Mouse (Mus musculus) heart, embryonic 14.5 days (tissue): ENCODE results near the gene Slc4a8. TPM values are rescaled to one million over a fixed set of nuclear protein-coding genes. Genes with fewer than 3 reads are reported as not detected.

Source experiments
- ATAC-seq: fragments of 200-750 bp; cut with Nextera tagmentation; 2 replicates; pipeline ENCODE4 v1.8.0; 2017; ENCODE audit warnings: low read depth, moderate TSS enrichment; ENCODE audit not compliant: insufficient number of reproducible peaks, insufficient read depth, low FRiP score
- H3K27ac ChIP-seq, 2 experiments: fragments of 200-500 bp in 1 of 2; fragments of 300-500 bp in 1 of 2; sonication (generic) in 1 of 2; replicated peaks in 1 of 2; 2 replicates each; pipeline ENCODE4 v1.5.1; 2012 to 2014; ENCODE audit warnings: low read depth in 2 of 2, low read length in 2 of 2, control low read depth in 1 of 2, mild to moderate bottlenecking in 1 of 2, mixed read lengths in 1 of 2; ENCODE audit not compliant: control insufficient read depth in 1 of 2, insufficient read depth in 1 of 2
- H3K27me3 ChIP-seq: fragments of 300-500 bp; sonication (generic); 2 replicates; pipeline ENCODE4 v1.6.1; 2014; ENCODE audit warnings: mild to moderate bottlenecking, low read length, control low read depth; ENCODE audit not compliant: control insufficient read depth, insufficient read depth
- H3K36me3 ChIP-seq: fragments of 300-500 bp; sonication (generic); 2 replicates; pipeline ENCODE4 v1.6.1; 2014; ENCODE audit warnings: mild to moderate bottlenecking, control low read depth, low read length, mixed read lengths; ENCODE audit not compliant: control insufficient read depth, insufficient read depth
- H3K4me1 ChIP-seq, 2 experiments: fragments of 200-500 bp in 1 of 2; fragments of 300-500 bp in 1 of 2; sonication (generic) in 1 of 2; 2 replicates each; pipeline ENCODE4 v1.6.1; 2012 to 2014; ENCODE audit warnings: low read length in 2 of 2, control low read depth in 1 of 2, mixed read lengths in 1 of 2; ENCODE audit not compliant: control insufficient read depth in 2 of 2, insufficient read depth in 2 of 2
- H3K4me2 ChIP-seq: fragments of 300-500 bp; sonication (generic); 2 replicates; pipeline ENCODE4 v1.6.1; 2014; ENCODE audit warnings: mild to moderate bottlenecking, low read length
- H3K4me3 ChIP-seq, 2 experiments: fragments of 200-500 bp in 1 of 2; fragments of 300-500 bp in 1 of 2; sonication (generic) in 1 of 2; 2 replicates each; pipeline ENCODE4 v1.5.1; 2012 to 2014; ENCODE audit warnings: low read length in 2 of 2, mild to moderate bottlenecking in 2 of 2, control low read depth in 1 of 2, low read depth in 1 of 2, moderate library complexity in 1 of 2; ENCODE audit not compliant: control insufficient read depth in 1 of 2, insufficient read depth in 1 of 2
- H3K9ac ChIP-seq: fragments of 300-500 bp; sonication (generic); 2 replicates; pipeline ENCODE4 v1.6.1; 2014; ENCODE audit warnings: mild to moderate bottlenecking, low read length
- H3K9me3 ChIP-seq: fragments of 300-500 bp; sonication (generic); 2 replicates; pipeline ENCODE4 v1.6.1; 2016; ENCODE audit warnings: low read length, control low read depth; ENCODE audit not compliant: control insufficient read depth
- WGBS: fragments of 180-500 bp; shearing (Covaris S2); extraction: QIAGEN DNeasy Blood & Tissue Kit; methylation state at CpG from one replicate; pipeline ENCODE4 v1.1.7; 2014; 5-methylcytosine and 5-hydroxymethylcytosine counted together
- polyA plus RNA-seq: library from polyadenylated mRNA; unstranded; fragments of >200 nt; fragmentation: Nextera tagmentation; extraction: Ambion mirVana; gene quantifications from 2 replicates; pipeline ENCODE4 v1.2.1, GENCODE M21; 2014

Slc4a8 gene
- polyA plus RNA-seq, 1 experiment from 2014 or later, result 0.76 TPM

GRCm38 (mm10) chr15:100870775-100871106 lies 109.2 kb downstream of the Slc4a8 start:
- Histone ChIP-seq H3K4me2 (peak overlapping the region; percentile 88), H3K4me1 (peaks cover 3 to 12% of the 10 kb centered on the region in 2 experiments; a peak in 2 of 4 replicates), H3K36me3 (no peaks in the 10 kb centered on the region), H3K9ac (peak overlapping the region; percentile 34; the same call in 1 of the 2 replicates), H3K27ac (no peak overlapping the region), H3K9me3 (peaks cover 1% of the 10 kb centered on the region; the same call in 1 of the 2 replicates), H3K27me3 (peaks cover 70% of the 10 kb centered on the region), H3K4me3 (peak overlapping the region; percentile 55 to 57)
- no peak for ATAC-seq
- WGBS, result 0% methylated on average over 9 of the region's 69 CpGs

DNA sequence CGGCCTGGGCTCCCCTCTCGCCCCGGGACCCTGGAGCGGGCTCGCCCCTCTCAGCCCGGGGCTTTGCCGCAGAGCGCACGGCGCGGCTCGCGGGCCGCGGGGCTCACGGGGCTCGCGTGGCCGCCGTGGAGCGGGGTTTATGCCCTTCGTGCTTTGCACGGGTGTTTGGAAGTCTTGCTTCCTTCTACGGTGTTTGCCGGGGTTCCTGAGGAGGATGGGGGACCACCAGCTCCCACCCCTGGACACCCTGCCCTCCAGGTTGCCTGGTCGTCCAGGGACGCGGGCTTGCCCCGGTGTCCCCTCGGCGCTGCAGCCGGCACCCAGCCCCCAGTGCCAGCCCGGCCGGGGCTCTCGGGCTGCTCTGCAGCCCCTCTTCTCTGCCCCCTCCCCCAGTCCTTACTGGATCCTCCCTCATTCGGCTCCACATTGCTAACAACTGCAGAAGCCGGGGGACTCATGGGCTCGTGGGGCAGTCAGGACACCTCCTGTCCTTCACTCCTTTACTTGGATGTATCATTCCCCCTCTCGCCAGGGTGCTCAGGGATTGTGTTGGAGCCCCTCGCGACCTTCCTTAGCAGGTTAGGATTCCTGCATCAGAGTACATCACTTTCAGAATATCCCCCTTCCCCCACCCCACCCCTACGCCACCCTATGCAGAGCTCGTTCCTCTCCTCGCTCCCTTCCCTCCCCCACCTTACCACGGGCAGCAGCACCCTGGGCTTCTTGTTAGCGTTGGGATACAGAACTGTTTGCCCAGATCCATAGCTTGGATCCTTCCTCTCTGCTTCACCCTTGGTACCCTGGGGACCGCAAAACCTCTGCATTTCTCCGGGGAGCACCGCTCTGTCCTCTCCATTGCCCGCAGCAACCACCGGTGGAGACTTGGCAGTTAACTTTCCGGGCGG lies 109.8 kb downstream of the Slc4a8 start:
- Histone ChIP-seq H3K4me1 (peaks cover 3 to 12% of the 10 kb centered on the region in 2 experiments; a peak in 2 of 4 replicates), H3K4me2 (peak overlapping the region; percentile 88), H3K9ac (peak overlapping the region; percentile 34; the same call in 1 of the 2 replicates), H3K36me3 (no peaks in the 10 kb centered on the region), H3K27ac (no peak overlapping the region), H3K4me3 (peak overlapping the region; percentile 55 to 57), H3K9me3 (no peaks in the 10 kb centered on the region), H3K27me3 (peaks cover 76% of the 10 kb centered on the region)
- WGBS, result 1% methylated on average over 53 of the region's 53 CpGs
- ATAC-seq, result no peak

DNA sequence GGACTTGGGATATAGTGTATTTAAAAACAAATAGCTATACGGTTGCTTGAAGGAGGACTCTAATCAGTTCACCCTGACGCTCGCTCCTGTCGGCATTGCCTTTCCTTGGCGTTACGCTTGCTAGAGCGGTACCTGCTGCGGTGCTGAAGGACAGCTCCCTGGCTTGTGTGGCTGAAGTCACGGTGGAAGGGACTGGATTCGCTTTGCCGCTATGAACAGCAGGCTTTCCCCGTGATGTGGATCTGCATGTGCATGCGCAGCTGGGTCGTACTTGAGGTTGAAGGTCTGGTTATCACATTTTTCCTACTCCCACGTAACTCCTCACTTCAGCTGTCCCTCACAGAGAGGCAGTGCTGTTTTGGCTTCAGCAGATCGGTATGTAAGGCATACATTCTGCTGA lies 111.6 kb downstream of the Slc4a8 start:
- Histone ChIP-seq H3K4me2 (no peak overlapping the region), H3K27ac (no peak overlapping the region), H3K36me3 (no peaks in the 10 kb centered on the region), H3K4me3 (no peak overlapping the region), H3K9me3 (no peaks in the 10 kb centered on the region), H3K4me1 (peaks cover 3 to 12% of the 10 kb centered on the region in 2 experiments; a peak in 2 of 4 replicates), H3K27me3 (peaks cover 86% of the 10 kb centered on the region), H3K9ac (no peak overlapping the region)
- ATAC-seq, result peak; percentile 50; the same call in 1 of the 2 replicates
- 3% methylated on average over 16 of the region's 16 CpGs for WGBS

Other genes with a start within 250 kb of the Slc4a8 start
- gene Tfcp2, start 209.7 kb upstream of the Slc4a8 start, polyA plus RNA-seq, result 17.1 and 19.9 TPM in 2 replicates
- gene Pou6f1, start 161.8 kb upstream of the Slc4a8 start, polyA plus RNA-seq, result 7.1 and 8.2 TPM in 2 replicates
- gene Dazap2, start 146.4 kb upstream of the Slc4a8 start, polyA plus RNA-seq, result 253 and 254 TPM in 2 replicates
- 14.5 and 18.7 TPM in 2 replicates for gene Smagp, start 124.8 kb upstream of the Slc4a8 start, polyA plus RNA-seq
- gene Bin2, start 92.2 kb upstream of the Slc4a8 start, polyA plus RNA-seq, result 1.9 and 2.8 TPM in 2 replicates
- 1.1 and 2.0 TPM in 2 replicates for gene Cela1, start 73.8 kb upstream of the Slc4a8 start, polyA plus RNA-seq
- gene Galnt6, start 32.4 kb upstream of the Slc4a8 start, polyA plus RNA-seq, result 0.08 and 0.12 TPM in 2 replicates
- gene Scn8a, start 108.1 kb downstream of the Slc4a8 start, polyA plus RNA-seq, result 0.27 and 0.31 TPM in 2 replicates